ENCODE assay signal across 21 mouse cellular contexts in the genomic region with DNA sequence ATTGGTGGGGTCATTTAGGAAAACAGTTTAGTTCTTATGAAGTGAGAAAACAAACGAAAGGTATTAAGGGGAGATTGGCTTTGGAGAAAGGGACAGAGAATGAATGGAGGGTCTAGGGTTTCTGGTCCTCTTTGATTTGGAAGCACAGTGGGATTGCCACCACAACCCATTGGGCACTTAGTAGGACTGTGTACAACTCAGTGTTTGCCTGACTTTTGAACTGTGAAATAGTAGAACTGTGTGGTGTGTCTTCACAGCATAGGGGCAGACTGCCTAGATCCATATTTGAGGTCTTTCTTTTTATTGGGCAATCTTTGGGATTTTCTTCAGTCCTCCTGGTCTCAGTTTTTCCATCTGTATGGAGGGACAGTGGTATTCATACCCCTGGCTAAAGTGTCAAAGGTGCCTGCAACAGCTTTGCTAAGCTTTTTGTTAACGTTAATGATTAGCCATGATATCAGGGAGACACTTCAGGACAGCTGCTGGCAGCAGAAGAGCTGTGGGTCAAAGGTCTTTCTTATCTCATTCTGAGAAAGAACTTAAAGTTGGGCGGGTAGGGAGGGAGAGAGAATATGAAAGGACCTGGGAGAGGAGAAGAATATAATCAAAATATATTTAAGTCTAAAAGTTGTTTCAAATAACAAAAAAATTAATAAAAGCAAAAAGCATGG. TPM values are rescaled to one million over a fixed set of nuclear protein-coding genes. Genes with fewer than 3 reads are reported as not detected.
DNase-seq lines count a peak whose midpoint lies in the region; ATAC-seq lines count a peak whose summit lies in the region.
"Had no signal": no experiment of that assay in that cellular context is flagged by ENCODE, and none has a peak within 500 bp of the region (broad histone marks: within the 10 kb centered on the region; RNA-seq: fewer than 3 reads in every experiment).

No protein-coding gene starts in this region.

- no peak overlapping the region for H3K4me3 ChIP-seq in embryonic facial prominence, embryonic 13.5 days
- no peak overlapping the region for H3K4me3 ChIP-seq in embryonic facial prominence, embryonic 10.5 days
- no peak overlapping the region for H3K4me3 ChIP-seq in limb, embryonic 15.5 days
- H3K4me3 ChIP-seq in limb, embryonic 10.5 days, result no peak overlapping the region
- H3K4me3 ChIP-seq in liver, embryonic 11.5 days (ENCODE audit: low read depth, low read length), result no peak overlapping the region
- H3K4me3 ChIP-seq in stomach, embryonic 16.5 days (replicated peaks; ENCODE audit: low read length), result no peak overlapping the region
- H3K4me3 ChIP-seq: erythroblast, embryonic 14.5 days; heart, embryonic 13.5 days; hindbrain, embryonic 15.5 days; midbrain, embryonic 12.5 days; neural tube, embryonic 13.5 days had no signal

- no peaks in the 10 kb centered on the region for H3K27me3 ChIP-seq in embryonic facial prominence, embryonic 13.5 days
- H3K27me3 ChIP-seq in embryonic facial prominence, embryonic 10.5 days (replicated peaks; ENCODE audit: low read depth, poor library complexity, severe bottlenecking), result no peaks in the 10 kb centered on the region
- H3K27me3 ChIP-seq in limb, embryonic 15.5 days, result no peaks in the 10 kb centered on the region
- no peaks in the 10 kb centered on the region for H3K27me3 ChIP-seq in limb, embryonic 10.5 days (ENCODE audit: low read depth, poor library complexity, severe bottlenecking)
- H3K27me3 ChIP-seq in liver, embryonic 11.5 days (replicated peaks; ENCODE audit: control insufficient read depth, insufficient read depth, low read length), result no peaks in the 10 kb centered on the region
- H3K27me3 ChIP-seq in stomach, embryonic 16.5 days (ENCODE audit: control insufficient read depth, insufficient read depth, low read length), result no peaks in the 10 kb centered on the region
- H3K27me3 ChIP-seq: heart, embryonic 13.5 days; hindbrain, embryonic 15.5 days; midbrain, embryonic 12.5 days; neural tube, embryonic 13.5 days had no signal

- ATAC-seq in embryonic facial prominence, embryonic 13.5 days (ENCODE audit: insufficient number of reproducible peaks, insufficient read depth, low FRiP score, low TSS enrichment, low read depth), result no peak
- no peak for ATAC-seq in limb, embryonic 15.5 days (ENCODE audit: insufficient number of reproducible peaks, low FRiP score, low TSS enrichment, low read depth)
- ATAC-seq in liver, embryonic 11.5 days (replicated peaks; ENCODE audit: low FRiP score), result peak; percentile 71
- ATAC-seq in stomach, embryonic 16.5 days (ENCODE audit: insufficient read depth, low FRiP score), result 0 out of 2 replicates have a peak, but pooled peaks have one; percentile 13
- ATAC-seq: forebrain, embryonic 14.5 days had no signal

- H3K36me3 ChIP-seq in embryonic facial prominence, embryonic 13.5 days, result no peaks in the 10 kb centered on the region
- H3K36me3 ChIP-seq in embryonic facial prominence, embryonic 10.5 days (replicated peaks), result no peaks in the 10 kb centered on the region
- H3K36me3 ChIP-seq in limb, embryonic 15.5 days, result no peaks in the 10 kb centered on the region
- no peaks in the 10 kb centered on the region for H3K36me3 ChIP-seq in limb, embryonic 10.5 days
- H3K36me3 ChIP-seq in liver, embryonic 11.5 days (ENCODE audit: control insufficient read depth, insufficient read depth, low read length), result no peaks in the 10 kb centered on the region
- no peaks in the 10 kb centered on the region for H3K36me3 ChIP-seq in stomach, embryonic 16.5 days (ENCODE audit: control insufficient read depth, insufficient read depth, low read length)
- H3K36me3 ChIP-seq: heart, embryonic 13.5 days; hindbrain, embryonic 15.5 days; midbrain, embryonic 12.5 days; neural tube, embryonic 13.5 days had no signal

- WGBS in embryonic facial prominence, embryonic 13.5 days, result 70% methylated on average over 3 of the region's 3 CpGs
- WGBS in embryonic facial prominence, embryonic 10.5 days, result 68% methylated on average over 3 of the region's 3 CpGs
- WGBS in limb, embryonic 15.5 days, result 70% methylated on average over 3 of the region's 3 CpGs
- 84% methylated on average over 3 of the region's 3 CpGs for WGBS in limb, embryonic 10.5 days
- WGBS in liver, embryonic 11.5 days, result 40% methylated on average over 3 of the region's 3 CpGs
- WGBS in stomach, embryonic 16.5 days, result 31% methylated on average over 3 of the region's 3 CpGs

- no peak for DNase-seq in embryonic facial prominence, embryonic 10.5 days (ENCODE audit: low spot score)
- no peak for DNase-seq in limb, embryonic 10.5 days (ENCODE audit: low spot score)
- peak; percentile 12 for DNase-seq in liver, embryonic 11.5 days (ENCODE audit: low spot score)
- DNase-seq in left cerebral cortex, adult 11 months (ENCODE audit: low spot score), result no peak
- DNase-seq in heart, adult 18-20 months, result no peak
- DNase-seq: adrenal gland, adult 2 months; cerebellum, postnatal 14 days; embryo, embryonic 11 days; heart, postnatal 36 days; thymus, postnatal 25 days had no signal

- H3K9ac ChIP-seq in embryonic facial prominence, embryonic 13.5 days, result no peak overlapping the region
- H3K9ac ChIP-seq in limb, embryonic 15.5 days, result no peak overlapping the region
- no peak overlapping the region for H3K9ac ChIP-seq in liver, embryonic 11.5 days (ENCODE audit: low read depth, low read length)
- no peak overlapping the region for H3K9ac ChIP-seq in stomach, embryonic 16.5 days (ENCODE audit: low read length)
- H3K9ac ChIP-seq: heart, embryonic 13.5 days; hindbrain, embryonic 15.5 days; midbrain, embryonic 12.5 days; neural tube, embryonic 13.5 days had no signal

- H3K27ac ChIP-seq in embryonic facial prominence, embryonic 13.5 days, result peak overlapping the region; percentile 55; the same call in 1 of the 2 replicates
- H3K27ac ChIP-seq in embryonic facial prominence, embryonic 10.5 days (replicated peaks), result no peak overlapping the region
- 0 out of 2 replicates have a peak overlapping the region, but pooled peaks have one; percentile 5 for H3K27ac ChIP-seq in limb, embryonic 15.5 days
- no peak overlapping the region for H3K27ac ChIP-seq in limb, embryonic 10.5 days
- no peak overlapping the region for H3K27ac ChIP-seq in liver, embryonic 11.5 days (ENCODE audit: low read depth, low read length)
- H3K27ac ChIP-seq in stomach, embryonic 16.5 days (ENCODE audit: low read length), result no peak overlapping the region
- H3K27ac ChIP-seq: heart, embryonic 13.5 days; hindbrain, embryonic 15.5 days; midbrain, embryonic 12.5 days; neural tube, embryonic 13.5 days had no signal

- H3K4me1 ChIP-seq in embryonic facial prominence, embryonic 13.5 days, result peaks cover 28% of the 10 kb centered on the region
- peaks cover 16% of the 10 kb centered on the region for H3K4me1 ChIP-seq in embryonic facial prominence, embryonic 10.5 days
- H3K4me1 ChIP-seq in limb, embryonic 15.5 days, result peaks cover 7% of the 10 kb centered on the region
- peaks cover 10% of the 10 kb centered on the region; the same call in 1 of the 2 replicates for H3K4me1 ChIP-seq in limb, embryonic 10.5 days
- peaks cover 3% of the 10 kb centered on the region; the same call in 1 of the 2 replicates for H3K4me1 ChIP-seq in liver, embryonic 11.5 days (replicated peaks; ENCODE audit: control insufficient read depth, insufficient read depth, low read length)
- H3K4me1 ChIP-seq in stomach, embryonic 16.5 days (ENCODE audit: control insufficient read depth, insufficient read depth, low read length), result no peaks in the 10 kb centered on the region
- H3K4me1 ChIP-seq: hindbrain, embryonic 15.5 days had no signal

- H3K9me3 ChIP-seq in embryonic facial prominence, embryonic 13.5 days, result no peaks in the 10 kb centered on the region
- no peaks in the 10 kb centered on the region for H3K9me3 ChIP-seq in embryonic facial prominence, embryonic 10.5 days
- H3K9me3 ChIP-seq in limb, embryonic 15.5 days, result no peaks in the 10 kb centered on the region
- no peaks in the 10 kb centered on the region for H3K9me3 ChIP-seq in limb, embryonic 10.5 days (replicated peaks)
- no peaks in the 10 kb centered on the region for H3K9me3 ChIP-seq in liver, embryonic 11.5 days (ENCODE audit: control insufficient read depth, low read length)
- H3K9me3 ChIP-seq in stomach, embryonic 16.5 days (replicated peaks; ENCODE audit: control insufficient read depth, low read length), result no peaks in the 10 kb centered on the region
- H3K9me3 ChIP-seq: heart, embryonic 13.5 days; hindbrain, embryonic 15.5 days; midbrain, embryonic 12.5 days; neural tube, embryonic 13.5 days had no signal

- H3K4me2 ChIP-seq in embryonic facial prominence, embryonic 13.5 days, result no peak overlapping the region
- no peak overlapping the region for H3K4me2 ChIP-seq in limb, embryonic 15.5 days
- H3K4me2 ChIP-seq in liver, embryonic 11.5 days, result no peak overlapping the region
- no peak overlapping the region for H3K4me2 ChIP-seq in stomach, embryonic 16.5 days (ENCODE audit: low read depth, low read length)
- H3K4me2 ChIP-seq: heart, embryonic 13.5 days; hindbrain, embryonic 15.5 days; midbrain, embryonic 12.5 days; neural tube, embryonic 13.5 days had no signal

RNA-seq across cellular contexts. Expression of a gene that starts 12.5 kb away (rescaled TPM):
- polyA plus RNA-seq in embryonic facial prominence, embryonic 13.5 days (2015; fragmentation: Nextera tagmentation; extraction: Ambion mirVana), result 21.3 and 35.1 TPM in 2 replicates
- 4.3 and 4.9 TPM in 2 replicates for polyA plus RNA-seq in embryonic facial prominence, embryonic 10.5 days (2016; fragmentation: Nextera tagmentation; extraction: Ambion mirVana)
- 37.2 and 51.8 TPM in 2 replicates for polyA plus RNA-seq in limb, embryonic 15.5 days (2015; fragmentation: Nextera tagmentation; extraction: Ambion mirVana)
- polyA plus RNA-seq in limb, embryonic 10.5 days (2016; fragmentation: Nextera tagmentation; extraction: Ambion mirVana), result 1.6 and 2.1 TPM in 2 replicates
- polyA plus RNA-seq in liver, embryonic 11.5 days (2014; fragmentation: Nextera tagmentation; extraction: Ambion mirVana), result 3.1 and 4.7 TPM in 2 replicates
- 23.2 and 29.0 TPM in 2 replicates for polyA plus RNA-seq in stomach, embryonic 16.5 days (2015; fragmentation: Nextera tagmentation; extraction: Ambion mirVana)
- 10 to 100 TPM; 31.4 to 54.9 TPM for total RNA-seq in heart, adult 18-20 months (2021)
- polyA plus RNA-seq: erythroblast, embryonic 14.5 days had no signal

RNA-seq across cellular contexts. Expression of a gene that starts 40.2 kb away (rescaled TPM):
- 0.46 and 0.67 TPM in 2 replicates for polyA plus RNA-seq in embryonic facial prominence, embryonic 13.5 days (2015; fragmentation: Nextera tagmentation; extraction: Ambion mirVana)
- polyA plus RNA-seq in embryonic facial prominence, embryonic 10.5 days (2016; fragmentation: Nextera tagmentation; extraction: Ambion mirVana), result 0.09 TPM in 1 of 2 replicates, not detected in the other
- 0.16 and 0.79 TPM in 2 replicates for polyA plus RNA-seq in limb, embryonic 15.5 days (2015; fragmentation: Nextera tagmentation; extraction: Ambion mirVana)
- 0.08 TPM in 1 of 2 replicates, not detected in the other for polyA plus RNA-seq in limb, embryonic 10.5 days (2016; fragmentation: Nextera tagmentation; extraction: Ambion mirVana)
- 0.34 and 0.58 TPM in 2 replicates for polyA plus RNA-seq in liver, embryonic 11.5 days (2014; fragmentation: Nextera tagmentation; extraction: Ambion mirVana)
- polyA plus RNA-seq in stomach, embryonic 16.5 days (2015; fragmentation: Nextera tagmentation; extraction: Ambion mirVana), result 1.3 and 1.7 TPM in 2 replicates
- not detected for total RNA-seq in heart, adult 18-20 months (2021)
- total RNA-seq: MEL had no signal
- polyA plus RNA-seq: erythroblast, embryonic 14.5 days; spleen, adult 2 months had no signal

RNA-seq across cellular contexts. Expression of a gene that starts 44.6 kb away (rescaled TPM):
- polyA plus RNA-seq in embryonic facial prominence, embryonic 13.5 days (2015; fragmentation: Nextera tagmentation; extraction: Ambion mirVana), result 2.8 and 3.3 TPM in 2 replicates
- polyA plus RNA-seq in embryonic facial prominence, embryonic 10.5 days (2016; fragmentation: Nextera tagmentation; extraction: Ambion mirVana), result not detected in 2 replicates
- 3.0 and 4.8 TPM in 2 replicates for polyA plus RNA-seq in limb, embryonic 15.5 days (2015; fragmentation: Nextera tagmentation; extraction: Ambion mirVana)
- 0.08 TPM in 1 of 2 replicates, not detected in the other for polyA plus RNA-seq in limb, embryonic 10.5 days (2016; fragmentation: Nextera tagmentation; extraction: Ambion mirVana)
- polyA plus RNA-seq in liver, embryonic 11.5 days (2014; fragmentation: Nextera tagmentation; extraction: Ambion mirVana), result not detected in 2 replicates
- 8.2 and 8.5 TPM in 2 replicates for polyA plus RNA-seq in stomach, embryonic 16.5 days (2015; fragmentation: Nextera tagmentation; extraction: Ambion mirVana)
- total RNA-seq in heart, adult 18-20 months (2021), result 10 to 100 TPM; 41.6 to 51.5 TPM
- total RNA-seq: MEL had no signal
- polyA plus RNA-seq: erythroblast, embryonic 14.5 days had no signal

Comparison
In these comparisons a context has a peak if more than half of its experiments do, and no peak if none do; other contexts are left out.
1. H3K27ac ChIP-seq: peak in embryonic facial prominence, embryonic 13.5 days (single experiment) and limb, embryonic 15.5 days (single experiment); none in embryonic facial prominence, embryonic 10.5 days (single experiment), limb, embryonic 10.5 days (single experiment), liver, embryonic 11.5 days (single experiment) and stomach, embryonic 16.5 days (single experiment).
2. ATAC-seq: peak in liver, embryonic 11.5 days (single experiment) and stomach, embryonic 16.5 days (single experiment); none in embryonic facial prominence, embryonic 13.5 days (single experiment) and limb, embryonic 15.5 days (single experiment).